Mouse (Mus musculus) liver, embryonic 11.5 days (tissue): ENCODE measurements around the gene Tmem26. TPM values are rescaled to one million over a fixed set of nuclear protein-coding genes. Genes with fewer than 3 reads are reported as not detected.

ENCODE experiments used
- ATAC-seq: fragments of 200-750 bp; cut with Nextera tagmentation; replicated peaks from 2 replicates; pipeline ENCODE4 v1.8.0; 2017; ENCODE audit warnings: moderate number of reproducible peaks, mild to moderate bottlenecking, moderate TSS enrichment, moderate library complexity; ENCODE audit not compliant: low FRiP score
- DNase-seq: peaks from one replicate; pipeline ENCODE4 v3.0.0-alpha.2; 2017; ENCODE audit warnings: low spot score
- H3K27ac ChIP-seq: fragments of 300-500 bp; sonication (generic); 2 replicates; pipeline ENCODE4 v1.5.1; 2014; ENCODE audit warnings: mild to moderate bottlenecking, low read depth, low read length, control low read depth
- H3K27me3 ChIP-seq: fragments of 300-500 bp; sonication (generic); replicated peaks from 2 replicates; pipeline ENCODE4 v1.6.1; 2014; ENCODE audit warnings: low read length, mixed read lengths; ENCODE audit not compliant: control insufficient read depth, insufficient read depth
- H3K36me3 ChIP-seq: fragments of 300-500 bp; sonication (generic); 2 replicates; pipeline ENCODE4 v1.6.1; 2014; ENCODE audit warnings: mild to moderate bottlenecking, low read length, moderate library complexity, mixed read lengths; ENCODE audit not compliant: control insufficient read depth, insufficient read depth
- H3K4me1 ChIP-seq: fragments of 300-500 bp; sonication (generic); replicated peaks from 2 replicates; pipeline ENCODE4 v1.6.1; 2014; ENCODE audit warnings: low read length, mixed read lengths; ENCODE audit not compliant: control insufficient read depth, insufficient read depth
- H3K4me2 ChIP-seq: fragments of 300-500 bp; sonication (generic); 2 replicates; pipeline ENCODE4 v1.6.1; 2014; ENCODE audit warnings: mild to moderate bottlenecking, control low read depth, moderate library complexity
- H3K4me3 ChIP-seq: fragments of 300-500 bp; sonication (generic); 2 replicates; pipeline ENCODE4 v1.5.1; 2014; ENCODE audit warnings: low read depth, low read length, control low read depth
- H3K9ac ChIP-seq: fragments of 300-500 bp; sonication (generic); 2 replicates; pipeline ENCODE4 v1.6.1; 2014; ENCODE audit warnings: low read depth, low read length, control low read depth
- H3K9me3 ChIP-seq: fragments of 300-500 bp; sonication (generic); 2 replicates; pipeline ENCODE4 v1.6.1; 2016; ENCODE audit warnings: low read length, inconsistent platforms, mixed read lengths; ENCODE audit not compliant: control insufficient read depth
- WGBS: fragments of 180-500 bp; shearing (Covaris S2); extraction: QIAGEN DNeasy Blood & Tissue Kit; methylation state at CpG from one replicate; pipeline ENCODE4 v1.1.7; 2014; 5-methylcytosine and 5-hydroxymethylcytosine counted together
- polyA plus RNA-seq: library from polyadenylated mRNA; unstranded; fragments of >200 nt; fragmentation: Nextera tagmentation; extraction: Ambion mirVana; gene quantifications from 2 replicates; pipeline ENCODE4 v1.2.1, GENCODE M21; 2014

Gene Tmem26
- polyA plus RNA-seq, 1 experiment from 2014 or later = 7.5 TPM

DNA sequence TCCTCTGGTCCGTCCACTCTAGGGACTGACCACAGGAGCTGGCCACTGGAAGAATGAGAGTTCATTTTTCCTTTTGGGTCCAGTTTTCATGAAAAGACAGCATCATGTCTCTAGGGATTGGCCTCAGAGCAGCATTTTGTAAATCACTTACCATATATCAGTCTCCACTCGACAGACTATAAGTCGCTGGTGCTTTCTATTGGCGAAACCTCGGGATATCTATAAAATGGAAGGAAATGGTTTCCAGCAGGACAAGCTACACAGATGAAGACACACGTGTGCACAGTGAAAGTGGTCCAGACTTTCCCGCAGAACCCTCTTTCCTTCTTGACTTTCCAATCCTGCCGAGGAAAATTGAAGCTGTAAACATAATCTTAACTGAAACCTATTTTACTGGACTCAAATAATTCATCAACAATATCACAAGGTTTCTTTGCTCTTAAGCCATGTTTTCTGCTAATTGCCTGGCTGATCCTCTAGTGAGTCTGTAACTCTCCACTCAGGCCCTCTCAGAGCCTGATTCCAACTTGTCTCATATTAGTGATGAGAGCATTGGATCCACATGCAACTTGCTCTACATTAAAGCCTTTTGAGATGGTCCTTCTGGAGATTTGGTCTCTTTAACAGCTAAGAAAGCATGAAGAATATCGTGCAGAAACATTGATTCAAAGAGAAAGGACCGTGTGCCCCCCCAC, 94.8 kb downstream of the Tmem26 start:
- Histone ChIP-seq H3K4me2 (no peak overlapping the region), H3K36me3 (no peaks in the 10 kb centered on the region), H3K4me1 (no peaks in the 10 kb centered on the region), H3K4me3 (no peak overlapping the region), H3K27me3 (no peaks in the 10 kb centered on the region), H3K9me3 (no peaks in the 10 kb centered on the region), H3K27ac (no peak overlapping the region), H3K9ac (no peak overlapping the region)
- WGBS = 81% methylated on average over 10 of the region's 10 CpGs
- ATAC-seq (no peak), DNase-seq (no peak)

DNA sequence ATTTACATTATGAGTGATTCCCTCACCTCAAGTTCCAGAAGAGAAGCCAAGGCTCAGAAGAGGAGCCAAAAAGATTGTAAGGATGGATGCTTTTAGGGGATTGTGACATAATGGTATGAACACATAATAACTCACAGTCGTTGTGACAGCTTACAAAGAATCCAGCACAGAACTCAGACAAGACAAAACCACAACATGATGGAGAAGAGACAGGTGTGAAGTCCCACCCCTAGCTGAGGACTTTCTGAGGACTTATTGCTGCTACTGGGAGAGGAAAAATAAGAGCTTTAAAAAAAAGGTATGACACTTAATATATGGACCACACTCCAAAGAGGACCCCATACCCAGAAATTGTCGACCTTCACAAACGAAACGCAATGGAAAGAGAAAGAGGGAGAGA, 101.1 kb downstream of the Tmem26 start:
- Histone ChIP-seq H3K27ac (no peak overlapping the region), H3K4me1 (no peaks in the 10 kb centered on the region), H3K9me3 (no peaks in the 10 kb centered on the region), H3K36me3 (no peaks in the 10 kb centered on the region), H3K4me2 (no peak overlapping the region), H3K4me3 (no peak overlapping the region), H3K9ac (no peak overlapping the region), H3K27me3 (no peaks in the 10 kb centered on the region)
- 85% methylated on average over 4 of the region's 4 CpGs for WGBS
- ATAC-seq = no peak
- DNase-seq = no peak

Other genes with a start within 250 kb of the Tmem26 start
- gene Cabcoco1, start 181.8 kb upstream of the Tmem26 start, polyA plus RNA-seq = 0.58 and 1.1 TPM in 2 replicates